Mouse (Mus musculus) thymus, adult 2 months (tissue): Measurements from ENCODE around the gene Galnt10.

ENCODE experiments used
- CTCF ChIP-seq: fragments of 200-500 bp; IDR thresholded peaks from 2 replicates; pipeline ENCODE4 v1.5.1; 2012; ENCODE audit warnings: mild to moderate bottlenecking, control low read depth, low read length, moderate library complexity, borderline replicate concordance; ENCODE audit not compliant: control insufficient read depth, poor library complexity, insufficient read depth; ENCODE audit errors: extremely low read depth
- POLR2A ChIP-seq: fragments of 200-500 bp; IDR thresholded peaks from 2 replicates; pipeline ENCODE4 v1.6.1; 2012; ENCODE audit warnings: mild to moderate bottlenecking, low read length, control low read depth, moderate library complexity; ENCODE audit not compliant: control insufficient read depth, poor library complexity, insufficient read depth; ENCODE audit errors: extremely low read depth

DNA sequence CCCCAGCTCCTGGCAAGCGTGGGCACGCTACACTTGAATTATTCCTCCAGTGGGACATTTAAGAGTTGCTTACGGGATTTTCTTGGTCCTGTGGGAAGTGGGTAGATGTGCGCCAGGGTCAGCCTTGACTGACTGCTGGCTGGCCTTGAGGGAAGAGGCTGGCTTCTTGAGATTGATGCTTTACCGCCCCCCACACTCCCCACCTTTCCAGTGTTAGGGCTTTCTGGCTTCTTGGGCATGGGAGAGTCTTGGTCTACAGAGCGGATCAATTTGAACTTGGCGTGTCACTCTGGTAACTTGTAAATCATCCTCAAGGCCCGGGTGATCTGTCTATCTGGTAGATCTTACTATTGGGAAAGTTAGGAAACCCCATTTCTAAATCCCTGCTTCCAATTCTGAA is 1.7 kb downstream of the Galnt10 start:
- TF ChIP-seq CTCF, result no peak
- TF ChIP-seq POLR2A, result no peak
